ENCODE assay signal across 25 mouse cellular contexts in the genomic region with DNA sequence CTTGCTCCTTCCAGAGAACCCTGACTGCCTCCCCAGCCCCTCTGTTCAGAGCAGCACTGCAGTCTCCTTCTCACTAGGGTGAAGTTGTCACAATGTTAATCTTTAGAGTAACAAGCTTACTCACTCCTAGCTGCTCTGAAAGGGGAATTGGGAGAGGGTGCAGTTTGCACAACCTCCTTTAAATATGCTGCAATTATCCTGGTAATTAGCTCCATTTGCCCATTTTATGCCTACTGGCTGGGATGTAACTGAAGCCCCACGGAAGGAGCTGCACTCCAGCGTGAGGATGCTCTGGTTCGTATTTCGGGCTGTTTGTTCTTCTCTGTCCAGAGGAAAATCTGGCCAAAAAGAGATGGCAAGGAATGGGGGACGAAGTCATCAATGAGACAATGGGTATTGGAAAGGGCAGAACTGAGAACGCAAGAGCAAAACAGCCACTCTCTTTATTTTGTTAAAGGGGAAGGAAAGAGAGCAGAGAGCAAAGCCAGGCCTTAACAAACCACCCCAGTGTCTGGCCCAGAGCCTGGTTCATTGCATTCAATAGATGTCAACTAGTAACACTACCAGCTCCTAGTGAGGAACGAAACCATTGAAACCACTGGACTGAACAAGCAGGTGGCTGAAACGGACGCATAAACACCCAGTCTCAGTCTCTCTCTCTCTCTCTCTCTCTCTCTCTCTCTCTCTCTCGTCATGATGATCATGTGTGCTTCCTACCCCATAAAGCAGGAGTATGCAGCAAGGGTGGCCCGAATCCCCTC. TPM values are rescaled to one million over a fixed set of nuclear protein-coding genes. Genes with fewer than 3 reads are reported as not detected.
A peak's percentile ranks its signal among the peaks of the same experiment; 100 is the strongest.
DNase-seq lines count a peak whose midpoint lies in the region; ATAC-seq and TF ChIP-seq lines count a peak whose summit lies in the region.
"Had no signal": no experiment of that assay in that cellular context is flagged by ENCODE, and none has a peak within 500 bp of the region (broad histone marks: within the 10 kb centered on the region; RNA-seq: fewer than 3 reads in every experiment).

No protein-coding gene starts in this region.

- CTCF ChIA-PET in Patski (lab: Charles Lee): interaction anchor here (1.1 kb wide), 1 partner anchor 14 kb away, joined by 3 read pairs; no protein-coding TSS in a partner anchor

- H3K36me3 ChIP-seq in hindbrain, postnatal 0 days (ENCODE audit: insufficient read depth, low read length): no peaks in the 10 kb centered on the region
- no peaks in the 10 kb centered on the region for H3K36me3 ChIP-seq in hindbrain, embryonic 12.5 days
- no peaks in the 10 kb centered on the region for H3K36me3 ChIP-seq in myocyte (ENCODE audit: control insufficient read depth, insufficient read depth)
- H3K36me3 ChIP-seq: embryonic facial prominence, embryonic 13.5 days; heart, embryonic 15.5 days; hindbrain, embryonic 13.5 days; limb, embryonic 15.5 days; liver, embryonic 13.5 days; midbrain, embryonic 13.5 days; stomach, embryonic 15.5 days had no signal

- POLR2A ChIA-PET in Patski (lab: Charles Lee): no interaction called here

- H3K4me3 ChIP-seq in hindbrain, postnatal 0 days (ENCODE audit: low read length): no peak overlapping the region
- no peak overlapping the region for H3K4me3 ChIP-seq in hindbrain, embryonic 12.5 days
- H3K4me3 ChIP-seq in myocyte: no peak overlapping the region
- H3K4me3 ChIP-seq: embryonic facial prominence, embryonic 13.5 days; heart, embryonic 15.5 days; hindbrain, embryonic 13.5 days; limb, embryonic 15.5 days; liver, embryonic 13.5 days; midbrain, embryonic 13.5 days; stomach, embryonic 15.5 days had no signal

- TF ChIP-seq CTCF in hindbrain, postnatal 0 days (IDR thresholded peaks at IDR 0.05; ENCODE audit: low read depth): no peak
- no peak for TF ChIP-seq CTCF in Patski (IDR thresholded peaks at IDR 0.05)

- no peak for TF ChIP-seq POLR2A in myocyte (IDR thresholded peaks at IDR 0.05; ENCODE audit: insufficient read length, low read depth)

- H3K79me2 ChIP-seq in myocyte (ENCODE audit: control insufficient read depth, insufficient read depth): no peaks in the 10 kb centered on the region

- H3K27ac ChIP-seq in hindbrain, postnatal 0 days: 0 out of 2 replicates have a peak overlapping the region, but pooled peaks have one; percentile 36
- no peak overlapping the region for H3K27ac ChIP-seq in hindbrain, embryonic 12.5 days
- H3K27ac ChIP-seq: embryonic facial prominence, embryonic 13.5 days; heart, embryonic 15.5 days; hindbrain, embryonic 13.5 days; limb, embryonic 15.5 days; liver, embryonic 13.5 days; macrophage; midbrain, embryonic 13.5 days; stomach, embryonic 15.5 days had no signal

- peak; percentile 21; the same call in 1 of the 2 replicates for ATAC-seq in hindbrain, postnatal 0 days
- ATAC-seq in hindbrain, embryonic 12.5 days (ENCODE audit: low FRiP score): no peak
- ATAC-seq in Patski: peak; percentile 70
- ATAC-seq: intestine, postnatal 0 days; midbrain, embryonic 13.5 days had no signal

- H3ac ChIP-seq in myocyte (ENCODE audit: control insufficient read depth, insufficient read length): no peak overlapping the region

- DNase-seq in hindbrain, postnatal 0 days (ENCODE audit: low spot score): peak; percentile 40
- DNase-seq in A20 (ENCODE audit: low read depth, low spot score): peak; percentile 13
- DNase-seq in Patski (ENCODE audit: low read depth, low spot score): no peak
- no peak for DNase-seq in heart, postnatal 36 days
- DNase-seq in spleen, adult 12 weeks (ENCODE audit: low spot score): no peak
- DNase-seq: adrenal gland, adult 8-10 months; B cell, adult 2 months; cerebellum, adult 18-20 months; cerebellum, postnatal 10 days; gastrocnemius, postnatal 10 days; kidney, adult 9 months; kidney, postnatal 14 days; liver, embryonic 13.5 days; lung, adult 18-20 months; lung, postnatal 10 days had no signal

- no peak overlapping the region; the same call in 1 of the 2 replicates for H3K9ac ChIP-seq in hindbrain, postnatal 0 days (replicated peaks; ENCODE audit: low read length)
- no peak overlapping the region for H3K9ac ChIP-seq in hindbrain, embryonic 12.5 days
- H3K9ac ChIP-seq: embryonic facial prominence, embryonic 13.5 days; heart, embryonic 15.5 days; hindbrain, embryonic 13.5 days; limb, embryonic 15.5 days; liver, embryonic 13.5 days; midbrain, embryonic 13.5 days; stomach, embryonic 15.5 days had no signal

- H3K9me3 ChIP-seq in hindbrain, postnatal 0 days (ENCODE audit: low read length): no peaks in the 10 kb centered on the region
- no peaks in the 10 kb centered on the region for H3K9me3 ChIP-seq in hindbrain, embryonic 12.5 days (replicated peaks)
- H3K9me3 ChIP-seq: embryonic facial prominence, embryonic 13.5 days; heart, embryonic 15.5 days; hindbrain, embryonic 13.5 days; limb, embryonic 15.5 days; liver, embryonic 13.5 days; midbrain, embryonic 13.5 days; stomach, embryonic 15.5 days had no signal

- intact Hi-C loops in heart, postnatal 36 days (cut with DNase I): no loop called here

- WGBS in hindbrain, postnatal 0 days: 55% methylated on average over 11 of the region's 11 CpGs
- 76% methylated on average over 10 of the region's 11 CpGs for WGBS in hindbrain, embryonic 12.5 days

- H3K4me2 ChIP-seq in hindbrain, postnatal 0 days (ENCODE audit: low read depth, low read length): no peak overlapping the region
- no peak overlapping the region for H3K4me2 ChIP-seq in hindbrain, embryonic 12.5 days (replicated peaks)
- peak overlapping the region; percentile 62 for H3K4me2 ChIP-seq in myocyte (ENCODE audit: low read depth)
- H3K4me2 ChIP-seq: embryonic facial prominence, embryonic 13.5 days; heart, embryonic 15.5 days; hindbrain, embryonic 13.5 days; limb, embryonic 15.5 days; liver, embryonic 13.5 days; midbrain, embryonic 13.5 days; stomach, embryonic 15.5 days had no signal

- in situ Hi-C loops in Patski (cut with MboI; ENCODE audit: low pct_unique_long_range_greater_than_20kb): no loop called here

- no peaks in the 10 kb centered on the region for H3K27me3 ChIP-seq in hindbrain, postnatal 0 days (ENCODE audit: insufficient read depth, low read length)
- no peaks in the 10 kb centered on the region for H3K27me3 ChIP-seq in hindbrain, embryonic 12.5 days
- H3K27me3 ChIP-seq in Patski: no peaks in the 10 kb centered on the region
- H3K27me3 ChIP-seq in myocyte (ENCODE audit: control insufficient read depth, insufficient read depth, insufficient read length): no peaks in the 10 kb centered on the region
- H3K27me3 ChIP-seq: embryonic facial prominence, embryonic 13.5 days; heart, embryonic 15.5 days; hindbrain, embryonic 13.5 days; limb, embryonic 15.5 days; liver, embryonic 13.5 days; midbrain, embryonic 13.5 days; stomach, embryonic 15.5 days had no signal

- no peaks in the 10 kb centered on the region for H3K4me1 ChIP-seq in hindbrain, postnatal 0 days (ENCODE audit: insufficient read depth, low read length)
- H3K4me1 ChIP-seq in hindbrain, embryonic 12.5 days: no peaks in the 10 kb centered on the region
- H3K4me1 ChIP-seq: heart, embryonic 15.5 days; liver, embryonic 13.5 days; stomach, embryonic 15.5 days had no signal

TF ChIP-seq in myocyte, 11 proteins besides CTCF, POLR2A, EP300 and RAD21:
- TF ChIP-seq MAX (IDR thresholded peaks at IDR 0.05; ENCODE audit: low read depth): no peak
- no peak for TF ChIP-seq TCF12 (IDR thresholded peaks at IDR 0.05; ENCODE audit: insufficient read depth, poor library complexity, severe bottlenecking)
- TF ChIP-seq TCF3 (IDR thresholded peaks at IDR 0.05; ENCODE audit: insufficient read length, low read depth): no peak
- no peak for TF ChIP-seq USF1 (IDR thresholded peaks at IDR 0.05; ENCODE audit: low read depth)
- TF ChIP-seq POLR2AphosphoS2 (IDR thresholded peaks at IDR 0.05; ENCODE audit: insufficient read length, low read depth): no peak
- TF ChIP-seq CEBPB (IDR thresholded peaks at IDR 0.05; ENCODE audit: insufficient read depth, poor library complexity, severe bottlenecking): no peak
- TF ChIP-seq REST (IDR thresholded peaks at IDR 0.05; ENCODE audit: insufficient read depth, insufficient read length): no peak
- no peak for TF ChIP-seq MYOG (IDR thresholded peaks at IDR 0.05; ENCODE audit: control insufficient read depth in 1 of 3, insufficient read depth in 1 of 3, insufficient read length in 2 of 3, low read depth in 2 of 3)
- TF ChIP-seq MYOD1 (IDR thresholded peaks at IDR 0.05; ENCODE audit: control insufficient read depth in 1 of 3, insufficient read length in 2 of 3, low read depth in 2 of 3): no peak
- TF ChIP-seq E2F4 (IDR thresholded peaks at IDR 0.05; ENCODE audit: insufficient read depth): no peak
- TF ChIP-seq SRF (IDR thresholded peaks at IDR 0.05; ENCODE audit: control insufficient read depth, insufficient read length, low read depth): no peak

RNA-seq across cellular contexts. Expression of a gene that starts 45.1 kb away (rescaled TPM):
- total RNA-seq in hindbrain, postnatal 0 days (2014; rRNA removed): 28.9 and 34.3 TPM in 2 replicates
- 19.2 and 21.5 TPM in 2 replicates for polyA plus RNA-seq in hindbrain, postnatal 0 days (2015; fragmentation: Nextera tagmentation; extraction: Ambion mirVana)
- 40.7 and 44.9 TPM in 2 replicates for polyA plus RNA-seq in hindbrain, embryonic 12.5 days (2016; fragmentation: Nextera tagmentation; extraction: Ambion mirVana)
- 184 TPM for polyA plus RNA-seq in Patski (2021)
- polyA plus RNA-seq in myocyte (2012; fragmentation: generic; extraction: Trizol): 54.5 TPM
- total RNA-seq in heart, postnatal 36 days (2021): 10 to 100 TPM; 20.6 to 23.0 TPM

Comparison
In these comparisons a context has a peak if more than half of its experiments do, and no peak if none do; other contexts are left out.
1. DNase-seq: peak in hindbrain, postnatal 0 days (single experiment) and A20 (single experiment); none in Patski (single experiment), heart, postnatal 36 days (0 of 2) and spleen, adult 12 weeks (single experiment).